Mouse (Mus musculus) midbrain, embryonic 11.5 days (tissue): ENCODE measurements around the gene Nfasc. TPM values are rescaled to one million over a fixed set of nuclear protein-coding genes. Genes with fewer than 3 reads are reported as not detected.

Experiments
- ATAC-seq: fragments of 200-750 bp; cut with Nextera tagmentation; 2 replicates; pipeline ENCODE4 v1.8.0; 2017; ENCODE audit warnings: moderate TSS enrichment, moderate library complexity; ENCODE audit not compliant: low FRiP score
- DNase-seq: peaks from one replicate; pipeline ENCODE4 v3.0.0; 2015; ENCODE audit warnings: low spot score; ENCODE audit errors: missing footprints
- H3K27ac ChIP-seq: fragments of 300-500 bp; sonication (generic); 2 replicates; pipeline ENCODE4 v1.5.1; 2014; ENCODE audit warnings: low read depth, low read length
- H3K27me3 ChIP-seq: fragments of 300-500 bp; sonication (generic); 2 replicates; pipeline ENCODE4 v1.6.1; 2014; ENCODE audit warnings: mild to moderate bottlenecking, low read length, moderate library complexity, mixed read lengths; ENCODE audit not compliant: control insufficient read depth, insufficient read depth
- H3K36me3 ChIP-seq: fragments of 300-500 bp; sonication (generic); 2 replicates; pipeline ENCODE4 v1.6.1; 2014; ENCODE audit warnings: mild to moderate bottlenecking, low read length, moderate library complexity, mixed read lengths; ENCODE audit not compliant: control insufficient read depth, insufficient read depth
- H3K4me1 ChIP-seq: fragments of 300-500 bp; sonication (generic); 2 replicates; pipeline ENCODE4 v1.6.1; 2014; ENCODE audit warnings: low read length; ENCODE audit not compliant: control insufficient read depth, insufficient read depth
- H3K4me2 ChIP-seq: fragments of 300-500 bp; sonication (generic); 2 replicates; pipeline ENCODE4 v1.6.1; 2014; ENCODE audit warnings: mild to moderate bottlenecking, moderate library complexity
- H3K4me3 ChIP-seq: fragments of 300-500 bp; sonication (generic); 2 replicates; pipeline ENCODE4 v1.5.1; 2014; ENCODE audit warnings: low read depth, low read length
- H3K9ac ChIP-seq: fragments of 300-500 bp; sonication (generic); 2 replicates; pipeline ENCODE4 v1.6.1; 2014; ENCODE audit warnings: low read length
- H3K9me3 ChIP-seq: fragments of 300-500 bp; sonication (generic); 2 replicates; pipeline ENCODE4 v1.6.1; 2016; ENCODE audit warnings: low read length; ENCODE audit not compliant: control insufficient read depth
- WGBS: fragments of 180-500 bp; shearing (Covaris S2); extraction: QIAGEN DNeasy Blood & Tissue Kit; methylation state at CpG from one replicate; pipeline ENCODE4 v1.1.7; 2014; 5-methylcytosine and 5-hydroxymethylcytosine counted together
- polyA plus RNA-seq: library from polyadenylated mRNA; unstranded; fragments of >200 nt; fragmentation: Nextera tagmentation; extraction: Ambion mirVana; gene quantifications from 2 replicates; pipeline ENCODE4 v1.2.1, GENCODE M21; 2014

Nfasc gene
- polyA plus RNA-seq, 1 experiment from 2014 or later = 16.4 TPM

- Histone ChIP-seq H3K4me3 (peak overlapping the region; percentile 60), H3K27me3 (peaks cover 4% of the 10 kb centered on the region), H3K27ac (peak overlapping the region; percentile 45; the same call in 1 of the 2 replicates), H3K9me3 (no peaks in the 10 kb centered on the region), H3K4me2 (peak overlapping the region; percentile 65), H3K4me1 (peaks cover 23% of the 10 kb centered on the region), H3K36me3 (no peaks in the 10 kb centered on the region), H3K9ac (peak overlapping the region; percentile 67)
- 0 out of 2 replicates have a peak, but pooled peaks have one; percentile 7 for ATAC-seq
- WGBS = 2% methylated on average over 11 of the region's 11 CpGs
- DNase-seq = no peak
Measured at GRCm38 (mm10) chr1:132739077-132739521, 2.5 kb downstream of the Nfasc start.

DNA sequence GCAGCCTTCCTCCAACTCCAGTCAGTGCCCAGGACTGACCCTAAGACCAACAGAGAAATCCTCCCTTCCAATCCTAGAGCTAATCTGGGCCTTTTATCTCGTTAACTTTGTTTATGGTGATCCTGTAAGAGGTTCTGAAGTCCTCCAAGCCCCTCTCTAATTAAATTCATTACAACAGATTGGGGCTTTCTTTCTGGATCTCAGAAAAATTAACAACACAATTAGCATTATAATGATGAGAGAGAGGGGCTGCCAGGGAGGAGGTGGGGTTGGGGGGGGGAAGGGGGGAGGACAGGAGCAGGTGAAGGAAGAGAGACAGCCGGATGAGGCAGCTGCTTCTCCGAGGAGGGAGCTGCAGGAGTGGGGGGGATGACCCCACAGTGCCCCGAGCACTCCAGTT lies 5.4 kb downstream of the Nfasc start:
- no peak for ATAC-seq
- Histone ChIP-seq H3K36me3 (no peaks in the 10 kb centered on the region), H3K27ac (no peak overlapping the region), H3K9ac (no peak overlapping the region), H3K4me2 (no peak overlapping the region; the same call in 1 of the 2 replicates), H3K27me3 (peaks cover 2% of the 10 kb centered on the region; the same call in 1 of the 2 replicates), H3K9me3 (no peaks in the 10 kb centered on the region), H3K4me3 (no peak overlapping the region), H3K4me1 (peaks cover 25% of the 10 kb centered on the region)
- no peak for DNase-seq
- 17% methylated on average over 4 of the region's 4 CpGs for WGBS

DNA sequence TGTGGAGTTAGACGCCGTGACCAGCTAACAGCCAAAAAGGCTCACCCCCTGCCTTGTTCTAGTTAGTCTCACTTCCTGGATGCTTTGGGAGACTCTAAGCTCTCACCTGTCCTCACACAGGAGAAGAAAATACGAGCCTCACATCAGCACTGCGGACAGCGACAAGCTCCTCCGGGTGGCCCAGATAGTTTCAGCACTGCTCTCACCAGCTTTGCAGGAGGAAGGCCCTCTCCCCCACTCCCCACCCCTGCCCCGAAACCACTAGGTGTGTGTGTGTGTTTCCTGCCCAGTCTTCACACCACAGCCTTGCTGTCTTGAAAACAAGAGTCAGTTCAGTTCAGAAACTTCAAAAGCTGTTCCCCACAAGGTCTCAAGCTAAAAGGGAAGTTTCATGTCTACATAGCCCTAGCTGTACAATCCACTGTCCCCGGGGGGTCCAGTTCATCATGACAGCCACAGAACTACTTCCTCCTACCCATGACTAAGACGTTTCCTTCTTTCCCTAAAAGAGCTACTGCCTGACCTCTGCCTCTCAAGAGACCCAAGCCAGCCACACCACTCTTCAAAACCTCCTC lies 7.6 kb downstream of the Nfasc start:
- Histone ChIP-seq H3K4me1 (peaks cover 14% of the 10 kb centered on the region), H3K27ac (no peak overlapping the region), H3K4me2 (no peak overlapping the region), H3K36me3 (no peaks in the 10 kb centered on the region), H3K4me3 (no peak overlapping the region), H3K27me3 (no peaks in the 10 kb centered on the region), H3K9ac (no peak overlapping the region), H3K9me3 (no peaks in the 10 kb centered on the region)
- no peak for ATAC-seq
- 39% methylated on average over 9 of the region's 9 CpGs for WGBS
- peak; percentile 83 for DNase-seq

- H3K9ac ChIP-seq = no peak overlapping the region
- no peak overlapping the region for H3K27ac ChIP-seq
- H3K9me3 ChIP-seq = no peaks in the 10 kb centered on the region
- H3K4me1 ChIP-seq = peaks cover 12% of the 10 kb centered on the region
- WGBS = 75% methylated on average over 12 of the region's 12 CpGs
- H3K4me3 ChIP-seq = no peak overlapping the region
- DNase-seq (no peak), ATAC-seq (0 out of 2 replicates have a peak, but pooled peaks have one; percentile 40)
- H3K4me2 ChIP-seq = no peak overlapping the region
- no peaks in the 10 kb centered on the region for H3K36me3 ChIP-seq
- no peaks in the 10 kb centered on the region; the same call in 1 of the 2 replicates for H3K27me3 ChIP-seq
Measured at GRCm38 (mm10) chr1:132732307-132732706, 9.3 kb downstream of the Nfasc start.

GRCm38 (mm10) chr1:132727548-132727947 lies 14.0 kb downstream of the Nfasc start:
- no peak overlapping the region for H3K9ac ChIP-seq
- no peaks in the 10 kb centered on the region for H3K36me3 ChIP-seq
- H3K9me3 ChIP-seq = no peaks in the 10 kb centered on the region
- ATAC-seq (no peak), DNase-seq (no peak)
- H3K27ac ChIP-seq = no peak overlapping the region
- H3K4me1 ChIP-seq = peaks cover 4% of the 10 kb centered on the region
- no peaks in the 10 kb centered on the region; the same call in 1 of the 2 replicates for H3K27me3 ChIP-seq
- no peak overlapping the region for H3K4me2 ChIP-seq
- WGBS = 55% methylated on average over 2 of the region's 2 CpGs
- no peak overlapping the region for H3K4me3 ChIP-seq

GRCm38 (mm10) chr1:132722362-132722761 lies 19.2 kb downstream of the Nfasc start:
- no peaks in the 10 kb centered on the region for H3K9me3 ChIP-seq
- no peaks in the 10 kb centered on the region for H3K36me3 ChIP-seq
- no peak overlapping the region for H3K9ac ChIP-seq
- no peak overlapping the region for H3K27ac ChIP-seq
- no peaks in the 10 kb centered on the region; the same call in 1 of the 2 replicates for H3K27me3 ChIP-seq
- H3K4me3 ChIP-seq = no peak overlapping the region
- peaks cover 17% of the 10 kb centered on the region; the same call in 1 of the 2 replicates for H3K4me1 ChIP-seq
- no peak overlapping the region for H3K4me2 ChIP-seq
- ATAC-seq (no peak), DNase-seq (no peak)
- WGBS = 85% methylated on average over 4 of the region's 4 CpGs

DNA sequence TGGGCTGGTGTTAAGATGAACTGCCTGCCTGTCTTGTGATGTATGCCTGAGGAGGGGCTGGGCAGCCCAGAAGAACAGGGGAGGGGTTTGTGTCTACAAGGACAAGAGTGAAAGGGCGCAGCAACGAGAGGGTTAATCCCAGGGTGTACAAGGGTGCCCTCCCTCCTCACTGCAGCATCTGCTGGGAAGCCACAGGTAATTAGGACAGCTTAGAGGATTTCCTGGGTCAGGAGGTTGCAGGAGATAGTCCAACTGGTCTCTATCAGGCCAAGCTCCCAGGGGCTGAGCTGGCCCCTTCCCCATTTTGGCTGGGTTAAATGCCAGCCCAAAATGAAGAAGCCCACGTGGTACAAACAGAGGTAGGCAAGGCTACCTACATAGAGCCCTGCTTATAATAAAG lies 20.3 kb downstream of the Nfasc start:
- peaks cover 20% of the 10 kb centered on the region; the same call in 1 of the 2 replicates for H3K4me1 ChIP-seq
- no peaks in the 10 kb centered on the region; the same call in 1 of the 2 replicates for H3K27me3 ChIP-seq
- WGBS = 71% methylated on average over 3 of the region's 3 CpGs
- ATAC-seq (no peak), DNase-seq (no peak)
- no peaks in the 10 kb centered on the region for H3K9me3 ChIP-seq
- H3K4me2 ChIP-seq = no peak overlapping the region
- H3K36me3 ChIP-seq = no peaks in the 10 kb centered on the region
- H3K9ac ChIP-seq = no peak overlapping the region
- no peak overlapping the region for H3K4me3 ChIP-seq
- H3K27ac ChIP-seq = no peak overlapping the region

GRCm38 (mm10) chr1:132718225-132718624 lies 23.4 kb downstream of the Nfasc start:
- peak; percentile 72 for ATAC-seq
- no peak overlapping the region for H3K4me2 ChIP-seq
- no peak overlapping the region for H3K4me3 ChIP-seq

DNA sequence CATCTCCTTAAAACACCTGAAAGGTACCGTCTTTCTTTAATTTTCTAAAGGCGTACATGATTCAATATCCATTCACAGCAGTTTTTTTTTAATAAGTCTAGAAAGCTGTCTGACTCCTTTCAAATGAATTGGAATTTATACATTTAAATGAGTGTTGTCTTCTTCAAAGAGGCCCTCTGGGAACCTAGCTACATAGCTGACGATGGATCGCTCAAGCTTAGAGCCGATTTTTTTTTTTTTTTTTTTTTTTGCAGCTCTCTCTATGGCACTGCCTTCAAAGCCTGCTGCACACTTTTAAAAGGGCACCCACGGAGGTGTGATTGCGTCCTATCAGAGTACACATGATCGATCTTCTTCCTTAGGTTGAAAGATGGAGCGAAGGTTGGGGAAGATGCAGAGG lies 26.6 kb downstream of the Nfasc start:
- H3K4me1 ChIP-seq = peaks cover 20% of the 10 kb centered on the region; the same call in 1 of the 2 replicates
- H3K4me2 ChIP-seq = no peak overlapping the region
- ATAC-seq (no peak), DNase-seq (no peak)
- H3K27ac ChIP-seq = no peak overlapping the region
- no peaks in the 10 kb centered on the region for H3K36me3 ChIP-seq
- no peaks in the 10 kb centered on the region for H3K9me3 ChIP-seq
- no peak overlapping the region for H3K9ac ChIP-seq
- no peaks in the 10 kb centered on the region for H3K27me3 ChIP-seq
- H3K4me3 ChIP-seq = no peak overlapping the region
- 87% methylated on average over 9 of the region's 9 CpGs for WGBS

More at GRCm38 (mm10) chr1:132718225-132718624, 23.4 kb downstream of the Nfasc start:
- no peak overlapping the region for H3K9ac ChIP-seq
- H3K36me3 ChIP-seq = no peaks in the 10 kb centered on the region
- H3K4me1 ChIP-seq = peaks cover 20% of the 10 kb centered on the region; the same call in 1 of the 2 replicates
- H3K27ac ChIP-seq = no peak overlapping the region
- no peak for DNase-seq
- no peaks in the 10 kb centered on the region for H3K9me3 ChIP-seq
- 57% methylated on average over 5 of the region's 5 CpGs for WGBS
- H3K27me3 ChIP-seq = no peaks in the 10 kb centered on the region; the same call in 1 of the 2 replicates
